Mouse (Mus musculus) MEL (cell line): ENCODE results near the gene Pnpla2. TPM values are rescaled to one million over a fixed set of nuclear protein-coding genes. Genes with fewer than 3 reads are reported as not detected.

Experiments
- DNase-seq: peaks from one replicate; pipeline ENCODE4 v3.0.0; 2011; ENCODE audit warnings: low read depth, low spot score
- H3K27ac ChIP-seq: 2 replicates; pipeline ENCODE4 v1.5.1; 2012; ENCODE audit warnings: low read depth, mild to moderate bottlenecking, control low read depth, low read length, moderate library complexity; ENCODE audit not compliant: control insufficient read depth
- H3K27me3 ChIP-seq, 2 experiments: fragments of 150-350 bp in 1 of 2; sonication (generic) in 1 of 2; 2 replicates each; pipeline ENCODE4 v1.6.1; 2012; ENCODE audit warnings: low read length in 2 of 2, mild to moderate bottlenecking in 2 of 2, improper control_type of control experiment in 1 of 2, moderate library complexity in 1 of 2; ENCODE audit not compliant: insufficient read depth in 2 of 2, control insufficient read depth in 1 of 2
- H3K36me3 ChIP-seq, 2 experiments: 2 replicates each; pipeline ENCODE4 v1.6.1; 2012 to 2014; ENCODE audit warnings: low read length in 2 of 2, improper control_type of control experiment in 1 of 2, inconsistent platforms in 1 of 2, mild to moderate bottlenecking in 1 of 2; ENCODE audit not compliant: insufficient read depth in 2 of 2, control insufficient read depth in 1 of 2
- H3K4me1 ChIP-seq, 2 experiments: fragments of 150-350 bp in 1 of 2; sonication (generic) in 1 of 2; 2 replicates each; pipeline ENCODE4 v1.6.1; 2012; ENCODE audit warnings: low read length in 2 of 2, improper control_type of control experiment in 1 of 2, mild to moderate bottlenecking in 1 of 2; ENCODE audit not compliant: insufficient read depth in 2 of 2, control insufficient read depth in 1 of 2
- H3K4me3 ChIP-seq, 2 experiments: fragments of 150-350 bp in 1 of 2; sonication (generic) in 1 of 2; 2 replicates each; pipeline ENCODE4 v1.5.1; 2012; ENCODE audit warnings: low read depth in 2 of 2, low read length in 2 of 2, mild to moderate bottlenecking in 2 of 2, moderate library complexity in 2 of 2, control low read depth in 1 of 2, improper control_type of control experiment in 1 of 2; ENCODE audit not compliant: control insufficient read depth in 1 of 2, insufficient read depth in 1 of 2
- H3K79me2 ChIP-seq: 2 replicates; pipeline ENCODE4 v1.6.1; 2012; ENCODE audit warnings: mild to moderate bottlenecking, low read length, moderate library complexity; ENCODE audit not compliant: control insufficient read depth, poor library complexity, insufficient read depth
- H3K9ac ChIP-seq: 2 replicates; pipeline ENCODE4 v1.6.1; 2012; ENCODE audit warnings: low read depth, mild to moderate bottlenecking, control low read depth, low read length, moderate library complexity; ENCODE audit not compliant: control insufficient read depth, poor library complexity, severe bottlenecking
- H3K9me3 ChIP-seq: fragments of 150-350 bp; sonication (generic); replicated peaks from 2 replicates; pipeline ENCODE4 v1.6.1; 2012; ENCODE audit warnings: mild to moderate bottlenecking, low read length, improper control_type of control experiment, moderate library complexity; ENCODE audit not compliant: insufficient read depth
- CTCF ChIP-seq, 3 experiments: IDR thresholded peaks in 2 of 3; conservative IDR thresholded peaks in 1 of 3; 2 replicates each; pipeline ENCODE4 v1.5.1; 2011 to 2012; ENCODE audit warnings: low read length in 3 of 3, low read depth in 2 of 3, mild to moderate bottlenecking in 2 of 3, improper control_type of control experiment in 1 of 3, inconsistent platforms in 1 of 3, mixed read lengths in 1 of 3, moderate library complexity in 1 of 3; ENCODE audit not compliant: control insufficient read depth in 1 of 3, insufficient read depth in 1 of 3, poor library complexity in 1 of 3, severe bottlenecking in 1 of 3
- E2F4 ChIP-seq: IDR thresholded peaks from 2 replicates; pipeline ENCODE4 v1.6.1; 2011; ENCODE audit warnings: low read depth, low read length, improper control_type of control experiment, borderline replicate concordance
- ELF1 ChIP-seq: IDR thresholded peaks from 2 replicates; pipeline ENCODE4 v1.6.1; 2014; ENCODE audit warnings: low read depth, mild to moderate bottlenecking, inconsistent platforms, low read length, improper control_type of control experiment, moderate library complexity
- ETS1 ChIP-seq: IDR thresholded peaks from 2 replicates; pipeline ENCODE4 v1.6.1; 2012; ENCODE audit warnings: low read depth, mild to moderate bottlenecking, inconsistent platforms, low read length, improper control_type of control experiment, moderate library complexity
- GABPA ChIP-seq: IDR thresholded peaks from 2 replicates; pipeline ENCODE4 v1.6.1; 2012; ENCODE audit warnings: low read depth, mild to moderate bottlenecking, inconsistent platforms, low read length, improper control_type of control experiment, moderate library complexity
- GATA1 ChIP-seq: IDR thresholded peaks from 2 replicates; pipeline ENCODE4 v1.6.1; 2011; ENCODE audit warnings: low read depth, low read length, improper control_type of control experiment
- HCFC1 ChIP-seq: IDR thresholded peaks from 2 replicates; pipeline ENCODE4 v1.6.1; 2012; ENCODE audit warnings: low read depth, mild to moderate bottlenecking, inconsistent platforms, low read length, improper control_type of control experiment, moderate library complexity
- JUND ChIP-seq: IDR thresholded peaks from 2 replicates; pipeline ENCODE4 v1.6.1; 2011; ENCODE audit warnings: low read depth, mild to moderate bottlenecking, improper control_type of control experiment, low read length
- KAT2A ChIP-seq: conservative IDR thresholded peaks from 2 replicates; pipeline ENCODE4 v1.6.1; 2012; ENCODE audit warnings: low read depth, low read length, improper control_type of control experiment, inconsistent platforms
- MAFK ChIP-seq: IDR thresholded peaks from 2 replicates; pipeline ENCODE4 v1.6.1; 2011; ENCODE audit warnings: low read depth, mild to moderate bottlenecking, low read length, improper control_type of control experiment, borderline replicate concordance
- MAX ChIP-seq: IDR thresholded peaks from 2 replicates; pipeline ENCODE4 v1.6.1; 2011; ENCODE audit warnings: low read length, improper control_type of control experiment
- MAZ ChIP-seq: IDR thresholded peaks from 2 replicates; pipeline ENCODE4 v1.6.1; 2012; ENCODE audit warnings: low read depth, mild to moderate bottlenecking, inconsistent platforms, low read length, improper control_type of control experiment
- MXI1 ChIP-seq: IDR thresholded peaks from 2 replicates; pipeline ENCODE4 v1.6.1; 2011; ENCODE audit warnings: mild to moderate bottlenecking, low read depth, low read length, improper control_type of control experiment
- MYC ChIP-seq: IDR thresholded peaks from 2 replicates; pipeline ENCODE4 v1.6.1; 2011; ENCODE audit warnings: low read depth, mild to moderate bottlenecking, low read length, improper control_type of control experiment, moderate library complexity
- NELFE ChIP-seq: IDR thresholded peaks from 2 replicates; pipeline ENCODE4 v1.6.1; 2011; ENCODE audit warnings: low read depth, low read length, improper control_type of control experiment
- NRF1 ChIP-seq: IDR thresholded peaks from 2 replicates; pipeline ENCODE4 v1.6.1; 2014; ENCODE audit warnings: low read depth, mild to moderate bottlenecking, inconsistent platforms, low read length, improper control_type of control experiment, moderate library complexity; ENCODE audit not compliant: poor library complexity, insufficient read depth, severe bottlenecking
- POLR2AphosphoS2 ChIP-seq: IDR thresholded peaks from 2 replicates; pipeline ENCODE4 v1.6.1; 2011; ENCODE audit warnings: low read length, improper control_type of control experiment
- RAD21 ChIP-seq: IDR thresholded peaks from 2 replicates; pipeline ENCODE4 v1.6.1; 2011; ENCODE audit warnings: mild to moderate bottlenecking, low read depth, low read length, improper control_type of control experiment
- RCOR1 ChIP-seq: IDR thresholded peaks from 2 replicates; pipeline ENCODE4 v1.6.1; 2012; ENCODE audit warnings: low read depth, mild to moderate bottlenecking, inconsistent platforms, low read length, improper control_type of control experiment
- SIN3A ChIP-seq: IDR thresholded peaks from 2 replicates; pipeline ENCODE4 v1.6.1; 2012; ENCODE audit warnings: low read length, improper control_type of control experiment, inconsistent platforms
- SMC3 ChIP-seq: IDR thresholded peaks from 2 replicates; pipeline ENCODE4 v1.6.1; 2011; ENCODE audit warnings: low read depth, low read length, improper control_type of control experiment
- TAL1 ChIP-seq: IDR thresholded peaks from 2 replicates; pipeline ENCODE4 v1.6.1; 2012; ENCODE audit warnings: mild to moderate bottlenecking, inconsistent platforms, low read length, moderate library complexity, mixed read lengths
- UBTF ChIP-seq: IDR thresholded peaks from 2 replicates; pipeline ENCODE4 v1.6.1; 2012; ENCODE audit warnings: low read depth, mild to moderate bottlenecking, inconsistent platforms, low read length, improper control_type of control experiment, moderate library complexity, borderline replicate concordance; ENCODE audit not compliant: insufficient read depth
- USF1 ChIP-seq: IDR thresholded peaks from 2 replicates; pipeline ENCODE4 v1.6.1; 2014; ENCODE audit warnings: low read depth, mild to moderate bottlenecking, inconsistent platforms, low read length, improper control_type of control experiment, moderate library complexity
- USF2 ChIP-seq, 2 experiments: IDR thresholded peaks; 2 replicates each; pipeline ENCODE4 v1.6.1; 2011 to 2012; ENCODE audit warnings: improper control_type of control experiment in 2 of 2, low read length in 2 of 2, borderline replicate concordance in 1 of 2, inconsistent platforms in 1 of 2, low read depth in 1 of 2, mild to moderate bottlenecking in 1 of 2; ENCODE audit not compliant: insufficient read depth in 1 of 2
- ZMIZ1 ChIP-seq: IDR thresholded peaks from 2 replicates; pipeline ENCODE4 v1.6.1; 2012; ENCODE audit warnings: low read depth, mild to moderate bottlenecking, inconsistent platforms, low read length, improper control_type of control experiment, moderate library complexity
- polyA plus RNA-seq, 2 experiments: library from polyadenylated mRNA; stranded (reverse) in 1 of 2; unstranded in 1 of 2; fragments of >175 nt in 1 of 2; fragments of >200 nt in 1 of 2; gene quantifications; 2 replicates each; pipeline versions ENCODE4 v1.2.1 to v1.2.4; 2012; ENCODE audit warnings: low replicate concordance in 2 of 2, low read depth in 1 of 2; ENCODE audit not compliant: insufficient read length in 2 of 2, insufficient read depth in 1 of 2, missing spikeins in 1 of 2
- total RNA-seq: library from RNA; depleted of rRNA; stranded (reverse); fragments of 300-350 nt; gene quantifications from 2 replicates; pipeline ENCODE4 v1.2.3, GENCODE M21; 2012

Pnpla2 gene
- total and polyA plus RNA-seq, 3 experiments = 8.3 to 38.6 TPM; not detected in 1

DNA sequence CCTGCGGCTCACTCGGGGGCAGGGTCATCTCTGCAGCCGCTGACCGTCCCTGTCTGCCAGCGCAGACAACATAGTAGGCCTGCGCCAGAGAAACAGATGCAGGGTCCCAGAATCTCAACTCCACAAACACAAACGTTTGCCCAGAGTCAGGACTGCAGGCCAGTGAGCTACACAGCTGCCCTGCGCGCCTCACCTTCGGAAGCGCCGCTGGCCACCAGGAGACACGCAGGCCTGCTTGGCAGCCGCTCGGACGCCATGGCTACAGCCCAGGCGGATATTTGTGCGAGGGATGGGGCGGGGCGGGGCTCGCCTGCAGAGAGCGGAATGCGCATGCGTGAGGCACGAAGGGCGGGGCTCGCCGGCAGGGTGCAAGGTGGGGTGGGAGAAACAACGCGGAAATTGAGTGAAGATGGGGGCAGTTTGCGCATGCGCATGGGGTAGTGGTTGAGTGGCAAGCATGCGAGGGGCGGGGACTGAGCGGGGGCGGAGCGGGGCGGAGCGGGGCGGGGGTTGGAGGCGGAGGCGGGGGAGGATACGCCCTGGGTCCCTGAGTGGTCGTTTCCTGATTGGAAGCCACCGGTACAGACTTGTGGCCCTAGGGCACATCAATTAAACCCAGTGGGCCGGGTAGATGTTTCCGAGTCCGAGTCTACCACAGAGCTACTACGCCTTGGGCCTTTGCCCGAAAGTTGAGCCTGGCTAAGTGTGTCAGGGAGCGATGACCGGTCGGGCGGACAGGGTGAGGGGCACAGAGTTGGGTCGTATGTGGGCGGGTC, 41.0 kb upstream of the Pnpla2 start, which contains the start of gene Gatd1 (continued):
- TF ChIP-seq NELFE (peak; percentile 82), SMC3 (no peak), E2F4 (no peak), HCFC1 (peak; percentile 74), CTCF (IDR thresholded peaks at IDR 0.05 in 2 of 3, conservative IDR thresholded peaks at IDR 0.05 in 1 of 3; ENCODE audit: control insufficient read depth in 1 of 3, insufficient read depth in 1 of 3, low read depth in 2 of 3, low read length in 3 of 3, poor library complexity in 1 of 3, severe bottlenecking in 1 of 3) (no peak), RAD21 (no peak)

DNA sequence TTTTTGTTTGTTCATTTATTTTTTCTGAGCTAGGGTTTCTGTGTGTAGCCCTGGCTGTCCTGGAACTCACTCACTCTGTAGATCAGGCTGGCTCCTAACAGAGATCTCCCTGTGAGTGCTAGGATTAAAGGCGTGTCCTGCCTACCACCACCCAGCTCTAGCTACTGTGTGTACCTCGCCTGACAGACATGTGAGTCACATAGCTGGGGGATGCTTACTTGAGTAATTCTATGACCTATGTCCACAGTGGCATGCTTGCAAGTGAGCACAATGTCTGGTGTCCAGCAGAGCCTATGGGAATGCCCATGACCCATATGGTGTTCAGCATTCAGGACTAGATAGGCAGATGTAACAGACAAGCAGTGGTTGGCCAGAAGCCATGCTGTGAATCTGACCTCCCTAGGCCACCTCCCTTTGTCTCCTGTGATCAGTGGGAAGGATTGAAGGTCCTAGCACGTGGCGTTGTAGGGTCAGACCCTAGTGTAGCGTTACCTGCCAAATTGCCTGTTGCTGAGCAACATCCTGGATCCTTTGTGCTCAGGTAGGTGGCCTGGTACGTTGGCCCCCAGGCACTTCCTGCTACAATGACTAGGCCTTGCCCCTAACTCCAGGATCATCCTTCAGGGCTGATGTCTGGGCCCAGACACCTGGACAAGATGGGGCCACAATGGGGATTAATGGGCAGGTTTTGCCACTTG, 38.7 kb upstream of the Pnpla2 start:
- Histone ChIP-seq H3K27ac (no peak overlapping the region), H3K9me3 (no peaks in the 10 kb centered on the region), H3K4me1 (peaks cover 6 to 21% of the 10 kb centered on the region in 2 experiments), H3K9ac (no peak overlapping the region), H3K4me3 (no peak overlapping the region), H3K36me3 (peaks cover 0 to 13% of the 10 kb centered on the region in 2 experiments; a peak in 2 of 4 replicates), H3K79me2 (peaks cover 4% of the 10 kb centered on the region; the same call in 1 of the 2 replicates), H3K27me3 (no peaks in the 10 kb centered on the region)
- DNase-seq = no peak
- TF ChIP-seq NRF1 (no peak), KAT2A (no peak), UBTF (no peak), USF1 (no peak), MAZ (no peak), ELF1 (no peak), MYC (no peak), ETS1 (no peak), MAX (no peak), MAFK (no peak), GABPA (no peak), TAL1 (no peak), ZMIZ1 (no peak), GATA1 (no peak), USF2 (IDR thresholded peaks at IDR 0.05; ENCODE audit: borderline replicate concordance in 1 of 2, insufficient read depth in 1 of 2, low read depth in 1 of 2, low read length in 2 of 2) (no peak), MXI1 (no peak), SIN3A (no peak), RCOR1 (no peak), JUND (no peak), POLR2AphosphoS2 (no peak)
